Mouse (Mus musculus): ENCODE measurements around the gene F13a1. TPM values are rescaled to one million over a fixed set of nuclear protein-coding genes. Genes with fewer than 3 reads are reported as not detected.

The F13a1 gene
- polyA plus RNA-seq, 1 experiment from 2014 or later, result 4.5 TPM

- peak; percentile 65 for DNase-seq (ENCODE audit: low spot score)
- WGBS, result 51% methylated on average over 6 of the region's 6 CpGs
Measured at GRCm38 (mm10) chr13:36999210-36999705, 50.8 kb downstream of the F13a1 start.

GRCm38 (mm10) chr13:36993593-36993992 lies 56.5 kb downstream of the F13a1 start:
- no peak for ATAC-seq (replicated peaks; ENCODE audit: insufficient number of reproducible peaks, low FRiP score, low TSS enrichment, low read depth)
- H3K27me3 ChIP-seq (ENCODE audit: control insufficient read depth, insufficient read depth, low read length), result no peaks in the 10 kb centered on the region
- H3K4me2 ChIP-seq (ENCODE audit: low read depth, low read length), result no peak overlapping the region
- no peaks in the 10 kb centered on the region for H3K36me3 ChIP-seq (replicated peaks; ENCODE audit: control insufficient read depth, insufficient read depth, low read depth, low read length)
- H3K9ac ChIP-seq (replicated peaks; ENCODE audit: low read length), result no peak overlapping the region
- no peak for DNase-seq (ENCODE audit: low spot score)
- 87% methylated on average over 5 of the region's 5 CpGs for WGBS
- H3K4me1 ChIP-seq (ENCODE audit: control insufficient read depth, insufficient read depth, low read length), result no peaks in the 10 kb centered on the region
- no peaks in the 10 kb centered on the region for H3K9me3 ChIP-seq (replicated peaks; ENCODE audit: control insufficient read depth, low read length)
- H3K27ac ChIP-seq (replicated peaks; ENCODE audit: low read depth, low read length), result no peak overlapping the region
- H3K4me3 ChIP-seq (ENCODE audit: low read depth, low read length), result no peak overlapping the region

More at GRCm38 (mm10) chr13:36999210-36999705, 50.8 kb downstream of the F13a1 start:
- Histone ChIP-seq H3K36me3 (replicated peaks; ENCODE audit: control insufficient read depth, insufficient read depth, low read depth, low read length) (no peaks in the 10 kb centered on the region), H3K9me3 (replicated peaks; ENCODE audit: control insufficient read depth, low read length) (no peaks in the 10 kb centered on the region), H3K4me3 (ENCODE audit: low read depth, low read length) (no peak overlapping the region), H3K4me2 (ENCODE audit: low read depth, low read length) (no peak overlapping the region), H3K4me1 (ENCODE audit: control insufficient read depth, insufficient read depth, low read length) (no peaks in the 10 kb centered on the region), H3K27ac (replicated peaks; ENCODE audit: low read depth, low read length) (no peak overlapping the region), H3K27me3 (ENCODE audit: control insufficient read depth, insufficient read depth, low read length) (no peaks in the 10 kb centered on the region), H3K9ac (replicated peaks; ENCODE audit: low read length) (no peak overlapping the region)
- ATAC-seq (replicated peaks; ENCODE audit: insufficient number of reproducible peaks, low FRiP score, low TSS enrichment, low read depth), result no peak

DNA sequence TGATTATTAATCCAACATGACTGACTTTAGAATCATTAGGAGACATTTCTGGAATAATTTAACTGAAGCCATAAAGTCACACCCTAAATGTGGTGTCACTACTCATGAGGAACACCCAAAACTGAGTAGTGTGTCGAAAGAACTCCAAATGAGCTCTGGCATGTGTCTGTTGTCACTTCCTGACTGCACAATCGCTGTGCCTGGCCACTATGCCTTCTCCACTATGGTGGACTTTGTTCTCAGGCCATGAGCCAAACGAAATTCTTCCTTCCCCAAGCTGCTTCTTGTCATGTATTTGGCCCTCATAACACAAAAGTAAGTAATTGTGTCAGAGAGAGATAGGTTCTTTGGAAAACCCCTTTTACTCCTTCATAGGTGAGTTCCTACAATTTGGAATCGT lies 61.7 kb downstream of the F13a1 start:
- Histone ChIP-seq H3K4me1 (ENCODE audit: control insufficient read depth, insufficient read depth, low read length) (no peaks in the 10 kb centered on the region), H3K9ac (replicated peaks; ENCODE audit: low read length) (no peak overlapping the region), H3K4me2 (ENCODE audit: low read depth, low read length) (no peak overlapping the region), H3K4me3 (ENCODE audit: low read depth, low read length) (no peak overlapping the region), H3K27ac (replicated peaks; ENCODE audit: low read depth, low read length) (no peak overlapping the region), H3K36me3 (replicated peaks; ENCODE audit: control insufficient read depth, insufficient read depth, low read depth, low read length) (no peaks in the 10 kb centered on the region), H3K9me3 (replicated peaks; ENCODE audit: control insufficient read depth, low read length) (no peaks in the 10 kb centered on the region), H3K27me3 (ENCODE audit: control insufficient read depth, insufficient read depth, low read length) (no peaks in the 10 kb centered on the region)
- no peak for ATAC-seq (replicated peaks; ENCODE audit: insufficient number of reproducible peaks, low FRiP score, low TSS enrichment, low read depth)
- 73% methylated on average over 4 of the region's 4 CpGs for WGBS
- DNase-seq (ENCODE audit: low spot score), result no peak

DNA sequence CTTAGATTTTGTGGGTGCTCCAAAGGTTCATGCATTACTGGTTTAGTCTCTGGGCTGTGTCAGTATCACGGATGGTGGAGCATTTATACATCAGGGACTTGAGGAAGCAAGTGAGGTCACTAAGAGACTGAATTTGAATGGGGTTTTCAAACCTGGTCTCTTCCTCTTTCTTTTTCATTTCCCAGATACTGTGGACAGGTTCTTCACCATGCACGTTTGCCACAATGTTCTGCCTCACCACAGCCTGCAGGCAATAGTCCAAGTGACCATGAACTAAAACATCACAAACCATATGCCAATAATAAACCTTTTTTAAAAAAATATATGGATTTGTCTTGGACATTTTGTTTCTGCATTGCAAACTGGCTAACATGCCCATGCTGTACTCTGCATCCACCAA lies 77.0 kb downstream of the F13a1 start:
- Histone ChIP-seq H3K27ac (replicated peaks; ENCODE audit: low read depth, low read length) (no peak overlapping the region), H3K4me1 (ENCODE audit: control insufficient read depth, insufficient read depth, low read length) (no peaks in the 10 kb centered on the region), H3K4me2 (ENCODE audit: low read depth, low read length) (no peak overlapping the region), H3K27me3 (ENCODE audit: control insufficient read depth, insufficient read depth, low read length) (no peaks in the 10 kb centered on the region), H3K4me3 (ENCODE audit: low read depth, low read length) (no peak overlapping the region), H3K36me3 (replicated peaks; ENCODE audit: control insufficient read depth, insufficient read depth, low read depth, low read length) (no peaks in the 10 kb centered on the region), H3K9ac (replicated peaks; ENCODE audit: low read length) (no peak overlapping the region), H3K9me3 (replicated peaks; ENCODE audit: control insufficient read depth, low read length) (no peaks in the 10 kb centered on the region)
- WGBS, result 81% methylated on average over 2 of the region's 2 CpGs
- no peak for DNase-seq (ENCODE audit: low spot score)
- no peak for ATAC-seq (replicated peaks; ENCODE audit: insufficient number of reproducible peaks, low FRiP score, low TSS enrichment, low read depth)

DNA sequence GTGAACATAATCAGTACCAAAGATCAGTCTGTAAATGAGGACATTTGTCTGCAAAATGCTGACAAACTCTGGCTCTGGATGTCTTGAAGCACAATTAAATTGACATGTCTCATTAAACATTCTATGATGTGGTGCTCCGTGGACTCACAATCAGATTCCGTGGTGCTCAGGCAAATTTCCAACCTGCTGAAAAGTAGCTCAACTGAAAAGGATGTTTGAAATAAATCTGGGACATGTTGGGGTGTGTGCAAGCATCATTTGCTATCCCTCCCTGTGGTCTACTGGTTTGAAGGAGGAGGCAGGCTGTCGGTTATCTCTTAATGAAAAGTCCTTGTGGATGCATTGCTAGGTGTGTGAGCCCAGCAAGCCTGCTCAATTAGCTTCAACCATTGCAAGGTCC lies 77.8 kb downstream of the F13a1 start:
- Histone ChIP-seq H3K27me3 (ENCODE audit: control insufficient read depth, insufficient read depth, low read length) (no peaks in the 10 kb centered on the region), H3K36me3 (replicated peaks; ENCODE audit: control insufficient read depth, insufficient read depth, low read depth, low read length) (no peaks in the 10 kb centered on the region), H3K4me2 (ENCODE audit: low read depth, low read length) (no peak overlapping the region), H3K9ac (replicated peaks; ENCODE audit: low read length) (no peak overlapping the region), H3K4me3 (ENCODE audit: low read depth, low read length) (no peak overlapping the region), H3K4me1 (ENCODE audit: control insufficient read depth, insufficient read depth, low read length) (no peaks in the 10 kb centered on the region), H3K27ac (replicated peaks; ENCODE audit: low read depth, low read length) (no peak overlapping the region), H3K9me3 (replicated peaks; ENCODE audit: control insufficient read depth, low read length) (no peaks in the 10 kb centered on the region)
- DNase-seq (ENCODE audit: low spot score) (no peak), ATAC-seq (replicated peaks; ENCODE audit: insufficient number of reproducible peaks, low FRiP score, low TSS enrichment, low read depth) (no peak)
- 87% methylated on average over 3 of the region's 3 CpGs for WGBS

DNA sequence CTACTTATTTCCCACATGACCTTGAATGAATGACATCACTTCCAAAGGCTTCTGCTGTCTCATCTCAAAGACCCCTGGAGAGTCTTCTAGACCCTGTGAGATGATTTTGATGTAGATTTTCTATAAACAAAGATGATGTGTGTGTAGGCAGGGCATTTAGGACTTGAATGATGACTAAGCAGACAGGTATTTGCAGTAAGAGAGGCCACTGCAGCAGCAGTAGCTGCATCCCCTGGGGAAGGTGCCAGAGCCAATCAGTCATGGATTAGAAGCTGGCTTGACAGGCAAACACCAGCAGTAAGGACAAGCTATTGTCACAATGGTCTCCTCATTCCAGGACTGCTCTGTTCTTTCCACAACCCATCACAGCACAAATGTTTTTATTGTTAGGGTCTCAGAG lies 87.1 kb downstream of the F13a1 start:
- no peaks in the 10 kb centered on the region for H3K4me1 ChIP-seq (ENCODE audit: control insufficient read depth, insufficient read depth, low read length)
- no peak for DNase-seq (ENCODE audit: low spot score)
- no peak overlapping the region for H3K27ac ChIP-seq (replicated peaks; ENCODE audit: low read depth, low read length)
- H3K9ac ChIP-seq (replicated peaks; ENCODE audit: low read length), result no peak overlapping the region
- H3K4me3 ChIP-seq (ENCODE audit: low read depth, low read length), result no peak overlapping the region
- H3K9me3 ChIP-seq (replicated peaks; ENCODE audit: control insufficient read depth, low read length), result no peaks in the 10 kb centered on the region
- no peak for ATAC-seq (replicated peaks; ENCODE audit: insufficient number of reproducible peaks, low FRiP score, low TSS enrichment, low read depth)
- no peaks in the 10 kb centered on the region for H3K36me3 ChIP-seq (replicated peaks; ENCODE audit: control insufficient read depth, insufficient read depth, low read depth, low read length)
- H3K27me3 ChIP-seq (ENCODE audit: control insufficient read depth, insufficient read depth, low read length), result no peaks in the 10 kb centered on the region
- no peak overlapping the region for H3K4me2 ChIP-seq (ENCODE audit: low read depth, low read length)

- Histone ChIP-seq H3K9ac (replicated peaks; ENCODE audit: low read length) (no peak overlapping the region), H3K9me3 (replicated peaks; ENCODE audit: control insufficient read depth, low read length) (no peaks in the 10 kb centered on the region), H3K4me3 (ENCODE audit: low read depth, low read length) (no peak overlapping the region), H3K4me1 (ENCODE audit: control insufficient read depth, insufficient read depth, low read length) (no peaks in the 10 kb centered on the region), H3K27ac (replicated peaks; ENCODE audit: low read depth, low read length) (no peak overlapping the region), H3K4me2 (ENCODE audit: low read depth, low read length) (no peak overlapping the region), H3K27me3 (ENCODE audit: control insufficient read depth, insufficient read depth, low read length) (no peaks in the 10 kb centered on the region), H3K36me3 (replicated peaks; ENCODE audit: control insufficient read depth, insufficient read depth, low read depth, low read length) (no peaks in the 10 kb centered on the region)
- WGBS, result 68% methylated on average over 3 of the region's 3 CpGs
- DNase-seq (ENCODE audit: low spot score), result no peak
- ATAC-seq (replicated peaks; ENCODE audit: insufficient number of reproducible peaks, low FRiP score, low TSS enrichment, low read depth), result no peak
Measured at GRCm38 (mm10) chr13:36958996-36959395, 91.0 kb downstream of the F13a1 start.

DNA sequence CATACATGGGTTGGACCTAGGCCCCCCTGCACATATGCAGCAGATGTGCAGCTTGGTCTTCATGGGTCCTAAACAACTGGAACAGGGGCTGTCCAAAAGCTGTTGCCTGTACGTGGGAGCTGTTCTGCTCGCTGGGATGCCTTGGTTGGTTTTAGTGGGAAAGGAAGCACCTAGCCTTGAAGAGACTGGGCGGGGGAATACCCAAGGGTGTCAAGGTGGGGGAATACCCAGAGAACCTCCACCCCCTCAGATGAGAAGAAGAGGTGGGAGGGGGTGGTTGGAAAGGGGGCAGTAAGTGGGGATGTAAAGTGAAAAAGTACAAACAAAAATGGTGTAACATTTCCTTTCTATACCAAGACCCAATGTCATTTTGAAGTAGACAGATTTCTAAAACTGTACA lies 95.1 kb downstream of the F13a1 start:
- DNase-seq (ENCODE audit: low spot score) (no peak), ATAC-seq (replicated peaks; ENCODE audit: insufficient number of reproducible peaks, low FRiP score, low TSS enrichment, low read depth) (no peak)
- H3K4me3 ChIP-seq (ENCODE audit: low read depth, low read length), result no peak overlapping the region
- no peaks in the 10 kb centered on the region for H3K4me1 ChIP-seq (ENCODE audit: control insufficient read depth, insufficient read depth, low read length)
- H3K4me2 ChIP-seq (ENCODE audit: low read depth, low read length), result no peak overlapping the region
- H3K36me3 ChIP-seq (replicated peaks; ENCODE audit: control insufficient read depth, insufficient read depth, low read depth, low read length), result no peaks in the 10 kb centered on the region
- no peaks in the 10 kb centered on the region for H3K27me3 ChIP-seq (ENCODE audit: control insufficient read depth, insufficient read depth, low read length)
- no peaks in the 10 kb centered on the region for H3K9me3 ChIP-seq (replicated peaks; ENCODE audit: control insufficient read depth, low read length)
- H3K27ac ChIP-seq (replicated peaks; ENCODE audit: low read depth, low read length), result no peak overlapping the region
- H3K9ac ChIP-seq (replicated peaks; ENCODE audit: low read length), result no peak overlapping the region
- 89% methylated on average over 3 of the region's 3 CpGs for whole genome bisulfite sequencing

Data from embryonic facial prominence, embryonic 11.5 days (tissue).